Mouse (Mus musculus): ENCODE data around the gene Gm20388. TPM values are rescaled to one million over a fixed set of nuclear protein-coding genes. Genes with fewer than 3 reads are reported as not detected.
A peak's percentile ranks its signal among the peaks of the same experiment; 100 is the strongest.

Gm20388 gene
- polyA plus RNA-seq, 1 experiment from 2014 or later: not detected

DNA sequence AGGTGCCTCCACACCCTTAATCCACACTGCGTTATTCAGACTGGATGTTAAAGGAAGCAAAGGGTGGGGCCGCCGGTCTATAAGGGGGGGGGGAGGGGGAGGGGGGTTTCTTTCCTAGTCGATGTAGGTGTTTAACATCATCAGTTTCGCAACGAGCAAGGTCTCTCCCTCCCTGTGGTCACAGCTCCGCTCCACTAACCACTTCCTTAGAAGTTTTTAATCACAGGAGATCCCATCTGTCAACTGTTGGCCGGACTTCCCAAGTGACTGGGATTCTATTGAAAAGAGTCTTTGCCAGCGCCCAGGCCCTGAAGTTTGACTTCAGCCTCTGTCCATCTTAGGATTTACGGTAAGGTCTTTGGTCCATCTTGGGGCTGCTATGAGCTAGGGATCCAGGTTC lies 1303.0 kb downstream of the Gm20388 start:
- no peak overlapping the region for H3K4me3 ChIP-seq (ENCODE audit: low read depth, low read length)
- H3K4me2 ChIP-seq (ENCODE audit: low read depth, severe bottlenecking): no peak overlapping the region
- H3K27me3 ChIP-seq (ENCODE audit: control insufficient read depth, insufficient read depth, low read length): no peaks in the 10 kb centered on the region
- ATAC-seq (ENCODE audit: insufficient number of reproducible peaks, low FRiP score, low TSS enrichment, low read depth) (no peak), DNase-seq (ENCODE audit: low spot score) (no peak)
- H3K9ac ChIP-seq (ENCODE audit: low read length): no peak overlapping the region
- H3K9me3 ChIP-seq (ENCODE audit: control insufficient read depth, low read length): no peaks in the 10 kb centered on the region; the same call in 1 of the 2 replicates
- H3K36me3 ChIP-seq (ENCODE audit: control insufficient read depth, insufficient read depth, low read length): no peaks in the 10 kb centered on the region
- WGBS: 52% methylated on average over 10 of the region's 10 CpGs
- peaks cover 4% of the 10 kb centered on the region; the same call in 1 of the 2 replicates for H3K4me1 ChIP-seq (ENCODE audit: control insufficient read depth, insufficient read depth, low read length)
- H3K27ac ChIP-seq (replicated peaks; ENCODE audit: low read depth, low read length): no peak overlapping the region

- no peaks in the 10 kb centered on the region for H3K36me3 ChIP-seq (ENCODE audit: control insufficient read depth, insufficient read depth, low read length)
- H3K9me3 ChIP-seq (ENCODE audit: control insufficient read depth, low read length): no peaks in the 10 kb centered on the region; the same call in 1 of the 2 replicates
- H3K27ac ChIP-seq (replicated peaks; ENCODE audit: low read depth, low read length): no peak overlapping the region
- 77% methylated on average over 10 of the region's 10 CpGs for WGBS
- no peaks in the 10 kb centered on the region for H3K27me3 ChIP-seq (ENCODE audit: control insufficient read depth, insufficient read depth, low read length)
- no peak for ATAC-seq (ENCODE audit: insufficient number of reproducible peaks, low FRiP score, low TSS enrichment, low read depth)
- DNase-seq (ENCODE audit: low spot score): no peak
- no peak overlapping the region for H3K4me3 ChIP-seq (ENCODE audit: low read depth, low read length)
- peaks cover 4% of the 10 kb centered on the region; the same call in 1 of the 2 replicates for H3K4me1 ChIP-seq (ENCODE audit: control insufficient read depth, insufficient read depth, low read length)
- H3K9ac ChIP-seq (ENCODE audit: low read length): no peak overlapping the region
- no peak overlapping the region for H3K4me2 ChIP-seq (ENCODE audit: low read depth, severe bottlenecking)
Measured at GRCm38 (mm10) chr8:121214975-121215374, 1304.3 kb downstream of the Gm20388 start.

DNA sequence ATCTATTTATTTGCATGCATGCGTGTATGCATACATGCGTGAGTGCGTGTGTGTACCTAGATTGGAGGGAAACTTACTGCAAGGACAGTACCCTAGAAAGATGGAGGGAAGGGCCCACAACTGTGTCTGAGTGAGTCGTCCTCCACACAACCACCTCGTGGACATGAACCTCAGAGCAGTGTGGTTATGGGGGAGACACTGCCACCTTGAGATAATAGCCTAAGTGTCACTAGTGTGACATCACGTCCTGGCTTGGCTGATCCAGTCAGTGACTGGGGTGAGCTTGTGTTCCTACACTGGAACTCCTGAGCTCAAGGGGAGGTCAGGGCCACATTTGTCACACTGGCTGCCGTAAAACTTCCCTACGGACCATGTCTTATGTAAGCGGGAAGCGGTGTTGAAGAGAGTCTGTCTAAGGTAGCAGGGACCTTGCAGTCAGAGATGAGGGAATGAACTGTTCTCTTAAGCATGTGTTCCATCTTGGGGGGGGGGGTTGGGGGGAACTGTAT lies 1305.9 kb downstream of the Gm20388 start:
- no peak overlapping the region for H3K27ac ChIP-seq (replicated peaks; ENCODE audit: low read depth, low read length)
- H3K27me3 ChIP-seq (ENCODE audit: control insufficient read depth, insufficient read depth, low read length): no peaks in the 10 kb centered on the region
- no peaks in the 10 kb centered on the region for H3K36me3 ChIP-seq (ENCODE audit: control insufficient read depth, insufficient read depth, low read length)
- H3K4me3 ChIP-seq (ENCODE audit: low read depth, low read length): no peak overlapping the region
- peaks cover 11% of the 10 kb centered on the region for H3K4me1 ChIP-seq (ENCODE audit: control insufficient read depth, insufficient read depth, low read length)
- no peak overlapping the region for H3K4me2 ChIP-seq (ENCODE audit: low read depth, severe bottlenecking)
- no peaks in the 10 kb centered on the region; the same call in 1 of the 2 replicates for H3K9me3 ChIP-seq (ENCODE audit: control insufficient read depth, low read length)
- 85% methylated on average over 10 of the region's 10 CpGs for WGBS
- DNase-seq (ENCODE audit: low spot score): no peak
- no peak overlapping the region for H3K9ac ChIP-seq (ENCODE audit: low read length)
- ATAC-seq (ENCODE audit: insufficient number of reproducible peaks, low FRiP score, low TSS enrichment, low read depth): no peak

GRCm38 (mm10) chr8:121218486-121218885 lies 1307.8 kb downstream of the Gm20388 start:
- Histone ChIP-seq H3K4me2 (ENCODE audit: low read depth, severe bottlenecking) (no peak overlapping the region), H3K4me1 (ENCODE audit: control insufficient read depth, insufficient read depth, low read length) (peaks cover 20% of the 10 kb centered on the region), H3K27ac (replicated peaks; ENCODE audit: low read depth, low read length) (no peak overlapping the region), H3K27me3 (ENCODE audit: control insufficient read depth, insufficient read depth, low read length) (no peaks in the 10 kb centered on the region), H3K9ac (ENCODE audit: low read length) (no peak overlapping the region), H3K9me3 (ENCODE audit: control insufficient read depth, low read length) (no peaks in the 10 kb centered on the region; the same call in 1 of the 2 replicates), H3K36me3 (ENCODE audit: control insufficient read depth, insufficient read depth, low read length) (no peaks in the 10 kb centered on the region), H3K4me3 (ENCODE audit: low read depth, low read length) (no peak overlapping the region)
- DNase-seq (ENCODE audit: low spot score) (peak; percentile 55), ATAC-seq (ENCODE audit: insufficient number of reproducible peaks, low FRiP score, low TSS enrichment, low read depth) (no peak)
- 92% methylated on average over 3 of the region's 3 CpGs for WGBS

DNA sequence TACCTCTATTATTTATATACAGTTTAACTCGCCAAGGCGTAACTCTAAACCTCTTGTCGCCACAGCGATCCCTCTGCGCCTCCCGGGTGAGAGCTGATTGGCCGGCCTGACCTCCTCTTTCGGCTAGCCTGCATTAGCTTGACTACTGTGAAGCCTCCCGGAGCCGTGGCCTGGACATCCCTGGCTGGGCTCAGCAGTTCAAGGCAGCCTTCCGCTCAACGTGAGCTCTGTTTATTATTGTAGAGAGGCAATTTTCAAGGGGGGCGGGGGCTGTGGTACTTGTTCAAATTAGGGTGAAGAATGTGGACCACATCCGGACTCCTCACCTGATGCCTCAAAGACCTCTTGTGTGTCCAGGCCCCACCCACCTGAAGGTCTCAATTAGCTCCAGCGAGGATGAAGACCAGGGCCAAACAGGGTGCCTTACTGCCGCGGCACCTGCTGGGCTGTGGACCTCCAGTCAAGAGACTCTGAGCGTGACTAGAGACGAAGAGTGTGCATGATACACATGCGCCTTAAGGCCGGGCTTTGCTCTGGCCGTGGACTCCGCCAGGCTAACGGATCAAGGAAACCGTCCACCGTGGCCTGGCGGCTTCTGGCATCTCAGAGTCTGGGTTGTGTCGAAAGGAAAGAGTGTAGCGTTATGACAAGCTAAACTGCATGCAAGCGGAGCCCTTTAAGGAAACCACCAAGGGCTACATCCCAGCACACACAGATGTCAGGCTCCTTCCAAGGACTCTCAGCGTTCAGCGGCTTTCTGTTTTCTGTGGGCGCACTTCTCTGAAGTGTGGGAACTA lies 1309.7 kb downstream of the Gm20388 start:
- Histone ChIP-seq H3K36me3 (ENCODE audit: control insufficient read depth, insufficient read depth, low read length) (no peaks in the 10 kb centered on the region), H3K9ac (ENCODE audit: low read length) (no peak overlapping the region), H3K9me3 (ENCODE audit: control insufficient read depth, low read length) (no peaks in the 10 kb centered on the region; the same call in 1 of the 2 replicates), H3K4me1 (ENCODE audit: control insufficient read depth, insufficient read depth, low read length) (peaks cover 20% of the 10 kb centered on the region), H3K4me3 (ENCODE audit: low read depth, low read length) (no peak overlapping the region), H3K4me2 (ENCODE audit: low read depth, severe bottlenecking) (peak overlapping the region; percentile 13), H3K27me3 (ENCODE audit: control insufficient read depth, insufficient read depth, low read length) (no peaks in the 10 kb centered on the region), H3K27ac (replicated peaks; ENCODE audit: low read depth, low read length) (peak overlapping the region; percentile 33; the same call in 1 of the 2 replicates)
- peak; percentile 74 for DNase-seq (ENCODE audit: low spot score)
- ATAC-seq (ENCODE audit: insufficient number of reproducible peaks, low FRiP score, low TSS enrichment, low read depth): peak; percentile 56; the same call in 1 of the 2 replicates
- 30% methylated on average over 33 of the region's 33 CpGs for whole genome bisulfite sequencing

GRCm38 (mm10) chr8:121224709-121225108 lies 1314.1 kb downstream of the Gm20388 start:
- peaks cover 26% of the 10 kb centered on the region for H3K4me1 ChIP-seq (ENCODE audit: control insufficient read depth, insufficient read depth, low read length)
- no peak overlapping the region for H3K4me2 ChIP-seq (ENCODE audit: low read depth, severe bottlenecking)
- DNase-seq (ENCODE audit: low spot score) (no peak), ATAC-seq (ENCODE audit: insufficient number of reproducible peaks, low FRiP score, low TSS enrichment, low read depth) (no peak)
- 70% methylated on average over 8 of the region's 8 CpGs for WGBS
- H3K9ac ChIP-seq (ENCODE audit: low read length): no peak overlapping the region
- H3K9me3 ChIP-seq (ENCODE audit: control insufficient read depth, low read length): no peaks in the 10 kb centered on the region
- H3K27ac ChIP-seq (replicated peaks; ENCODE audit: low read depth, low read length): no peak overlapping the region
- H3K4me3 ChIP-seq (ENCODE audit: low read depth, low read length): no peak overlapping the region
- H3K36me3 ChIP-seq (ENCODE audit: control insufficient read depth, insufficient read depth, low read length): no peaks in the 10 kb centered on the region
- H3K27me3 ChIP-seq (ENCODE audit: control insufficient read depth, insufficient read depth, low read length): 0 out of 2 replicates have a peak, but pooled peaks cover 2% of the 10 kb centered on the region

GRCm38 (mm10) chr8:121227756-121228155 lies 1317.1 kb downstream of the Gm20388 start:
- 0 out of 2 replicates have a peak, but pooled peaks cover 2% of the 10 kb centered on the region for H3K27me3 ChIP-seq (ENCODE audit: control insufficient read depth, insufficient read depth, low read length)
- WGBS: 73% methylated on average over 18 of the region's 18 CpGs
- no peak for DNase-seq (ENCODE audit: low spot score)
- H3K9ac ChIP-seq (ENCODE audit: low read length): no peak overlapping the region
- H3K27ac ChIP-seq (replicated peaks; ENCODE audit: low read depth, low read length): no peak overlapping the region
- H3K4me3 ChIP-seq (ENCODE audit: low read depth, low read length): no peak overlapping the region
- no peaks in the 10 kb centered on the region for H3K36me3 ChIP-seq (ENCODE audit: control insufficient read depth, insufficient read depth, low read length)
- H3K4me2 ChIP-seq (ENCODE audit: low read depth, severe bottlenecking): no peak overlapping the region
- no peaks in the 10 kb centered on the region for H3K9me3 ChIP-seq (ENCODE audit: control insufficient read depth, low read length)
- no peak for ATAC-seq (ENCODE audit: insufficient number of reproducible peaks, low FRiP score, low TSS enrichment, low read depth)
- peaks cover 14% of the 10 kb centered on the region; the same call in 1 of the 2 replicates for H3K4me1 ChIP-seq (ENCODE audit: control insufficient read depth, insufficient read depth, low read length)

- H3K4me3 ChIP-seq (ENCODE audit: low read depth, low read length): no peak overlapping the region
- DNase-seq (ENCODE audit: low spot score) (no peak), ATAC-seq (ENCODE audit: insufficient number of reproducible peaks, low FRiP score, low TSS enrichment, low read depth) (no peak)
- WGBS: 61% methylated on average over 3 of the region's 3 CpGs
- H3K9ac ChIP-seq (ENCODE audit: low read length): no peak overlapping the region
- H3K27ac ChIP-seq (replicated peaks; ENCODE audit: low read depth, low read length): no peak overlapping the region
- peaks cover 7% of the 10 kb centered on the region; the same call in 1 of the 2 replicates for H3K4me1 ChIP-seq (ENCODE audit: control insufficient read depth, insufficient read depth, low read length)
- H3K36me3 ChIP-seq (ENCODE audit: control insufficient read depth, insufficient read depth, low read length): no peaks in the 10 kb centered on the region
- H3K4me2 ChIP-seq (ENCODE audit: low read depth, severe bottlenecking): no peak overlapping the region
- H3K9me3 ChIP-seq (ENCODE audit: control insufficient read depth, low read length): no peaks in the 10 kb centered on the region
- 0 out of 2 replicates have a peak, but pooled peaks cover 2% of the 10 kb centered on the region for H3K27me3 ChIP-seq (ENCODE audit: control insufficient read depth, insufficient read depth, low read length)
Measured at GRCm38 (mm10) chr8:121228892-121229291, 1318.3 kb downstream of the Gm20388 start.
